Mouse (Mus musculus) hindlimb bud, embryonic 11.5 days (tissue): ENCODE measurements at regions not wholly inside any gene's neighbourhood (a gene's known extent, or its start where the extent isn't known, plus 50 kb on each side); places are given as distances from the start of the nearest gene placed in this dataset.

Experiments used
- DNase-seq: peaks from one replicate; pipeline ENCODE4 v3.0.0-alpha.2; 2012; ENCODE audit warnings: low read depth, low spot score; ENCODE audit errors: extremely low spot score

DNA sequence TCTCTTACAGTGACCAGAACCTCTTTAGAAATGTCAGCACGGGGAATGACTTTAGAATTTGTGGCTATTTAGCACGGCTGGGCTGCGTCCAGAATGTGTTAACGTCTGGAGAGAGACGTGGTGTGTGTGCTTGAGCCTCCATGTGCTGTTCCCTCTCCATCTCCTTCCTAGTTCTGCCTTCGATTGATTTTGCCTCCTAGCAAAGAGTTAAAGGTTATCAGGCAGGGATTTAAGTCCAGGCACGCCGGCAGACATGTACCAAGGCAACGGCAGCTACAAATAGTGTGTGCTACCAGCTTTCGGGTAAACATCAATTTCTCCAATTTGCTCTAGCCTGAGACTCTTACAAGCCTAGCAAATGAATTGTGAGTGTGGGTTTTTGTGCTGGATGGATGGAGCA is 285.7 kb downstream of the Icos start:
- no peak for DNase-seq

DNA sequence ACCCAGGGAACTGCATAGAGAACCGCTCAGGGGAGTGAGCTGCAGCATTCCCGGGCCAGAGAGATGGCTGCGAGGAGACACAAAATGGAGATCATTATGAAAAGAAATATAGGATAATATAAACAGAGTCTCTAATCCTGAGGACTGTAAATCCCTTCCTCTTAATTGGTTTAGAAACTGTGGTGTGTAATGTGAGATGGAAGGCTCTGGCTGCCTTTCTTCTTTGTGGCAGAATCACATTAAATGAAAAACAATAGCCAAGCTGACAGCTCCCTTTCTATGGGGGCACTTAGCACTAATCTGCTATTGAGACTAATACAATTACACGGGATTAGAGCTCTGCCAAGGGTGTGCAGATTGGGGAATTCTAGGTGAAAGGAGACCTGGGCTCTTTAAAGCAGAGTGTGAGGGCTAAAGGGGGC is 288.0 kb downstream of the Icos start:
- DNase-seq: no peak

DNA sequence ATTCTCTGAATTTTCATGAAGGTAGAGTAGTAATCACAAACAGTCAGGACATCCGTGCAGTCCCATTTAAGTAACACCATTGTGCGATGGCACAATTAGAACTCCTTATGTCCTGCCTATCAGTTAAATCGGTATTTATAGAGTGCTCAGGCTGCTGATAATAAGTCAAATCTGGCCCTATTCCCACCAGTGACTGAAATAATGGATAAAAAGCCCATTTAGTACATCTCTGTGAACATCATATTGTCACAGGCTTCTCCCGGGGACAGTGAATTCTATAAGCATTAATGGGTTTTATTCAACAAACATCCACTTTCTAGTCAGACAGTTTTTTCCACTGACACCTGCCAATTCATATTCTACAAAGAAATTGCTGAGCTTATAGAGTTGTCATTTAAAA is 296.1 kb downstream of the Icos start:
- DNase-seq: no peak

DNA sequence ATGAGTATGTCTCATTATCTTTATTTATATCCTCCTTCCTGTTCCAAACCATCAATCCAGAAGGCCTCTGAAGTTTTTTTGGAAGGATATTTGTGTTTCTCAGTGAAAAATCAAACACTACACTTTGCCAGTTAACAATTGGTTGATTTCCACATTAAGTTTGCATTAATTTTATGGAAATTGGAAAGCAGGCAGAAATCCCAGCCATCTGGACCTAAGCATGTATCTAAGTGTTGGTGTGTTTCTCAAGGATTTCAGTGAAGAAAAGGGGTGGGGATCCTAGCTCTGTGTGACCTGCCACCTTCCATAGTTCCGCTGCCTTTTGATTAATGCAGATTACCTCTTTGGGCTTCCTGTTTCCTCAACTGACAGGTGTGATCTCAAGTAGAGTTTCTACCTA is 296.5 kb downstream of the Icos start:
- DNase-seq: no peak

DNA sequence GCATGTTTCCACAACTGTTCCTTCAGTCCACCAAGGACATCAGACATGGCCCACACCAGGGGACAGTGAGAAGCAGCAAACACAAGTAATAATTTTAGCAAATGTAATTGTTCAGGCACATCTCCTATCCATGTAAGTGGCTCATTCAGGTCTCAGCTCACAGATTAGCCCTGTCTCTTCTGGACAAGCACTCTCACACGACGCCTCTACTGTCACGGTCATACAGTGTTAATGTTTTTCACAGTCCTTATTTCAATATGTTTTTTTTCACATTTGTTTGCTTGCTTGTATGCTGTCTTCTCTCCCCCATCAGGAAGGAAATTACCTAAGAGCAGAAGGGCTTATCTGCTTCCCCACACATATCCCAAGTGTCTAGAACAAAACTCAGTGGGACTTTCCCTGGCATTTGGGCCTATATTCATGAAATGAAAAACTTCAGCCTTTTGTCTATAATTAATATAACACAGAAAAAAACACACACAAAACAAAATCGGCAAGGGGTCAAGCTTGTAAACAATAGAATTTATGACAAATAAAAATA is 299.5 kb downstream of the Icos start:
- no peak for DNase-seq

DNA sequence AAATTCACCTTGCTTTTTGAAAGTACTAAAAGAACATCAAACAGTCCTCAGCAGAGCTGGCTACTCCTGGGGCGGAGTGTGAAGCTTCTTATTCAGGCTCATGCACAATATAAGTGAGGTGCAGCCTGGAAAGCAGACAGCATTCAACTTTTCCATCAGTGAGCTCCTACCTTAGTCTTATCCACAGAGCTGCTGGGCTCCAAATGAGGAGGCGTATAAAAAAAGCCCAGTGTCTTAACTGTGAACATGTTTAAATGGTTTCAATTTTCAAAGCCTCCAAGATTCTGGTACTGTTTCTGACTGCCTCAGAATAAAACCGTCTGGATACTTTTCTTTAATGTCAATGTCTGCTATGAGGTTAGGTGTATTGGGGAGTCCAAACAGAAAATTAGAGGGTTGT is 310.5 kb downstream of the Icos start:
- DNase-seq: no peak

DNA sequence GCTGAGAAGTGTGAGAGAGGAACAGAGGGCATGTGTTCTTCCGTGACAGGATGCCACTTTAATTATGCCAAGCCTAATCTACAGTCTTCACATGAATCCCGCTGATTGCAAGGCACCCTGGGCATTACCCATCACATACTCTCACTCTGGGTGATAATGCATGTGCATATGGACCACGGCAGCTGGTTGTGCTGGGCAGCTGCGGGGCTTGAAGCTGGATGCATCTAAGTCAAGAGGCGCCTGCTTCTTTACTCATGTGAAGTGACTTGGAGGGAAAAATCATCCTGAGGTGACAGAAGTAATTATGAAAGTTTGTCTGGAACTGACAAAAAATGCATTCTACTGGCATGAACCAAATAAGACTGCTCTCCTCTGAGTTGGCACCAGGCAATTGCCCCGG is 311.2 kb downstream of the Icos start:
- DNase-seq: no peak

DNA sequence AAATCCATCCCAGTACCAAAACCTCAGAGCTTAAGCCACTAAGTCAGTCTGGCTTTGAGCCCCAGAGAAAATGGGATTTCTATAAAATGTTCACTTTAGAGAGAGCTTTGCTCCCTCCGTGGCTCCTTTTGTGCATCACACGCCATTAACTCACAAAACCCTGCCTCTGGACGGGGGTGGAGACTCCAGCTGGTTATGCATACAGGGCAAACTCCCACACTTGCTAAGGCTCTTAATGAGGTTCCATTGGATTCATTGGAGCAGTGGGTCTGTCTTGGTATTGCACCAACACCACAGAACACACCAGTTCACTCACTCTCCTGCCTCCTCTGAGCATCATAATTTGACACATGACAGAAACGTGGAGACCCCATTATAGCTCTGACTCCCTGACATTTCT is 311.8 kb downstream of the Icos start:
- no peak for DNase-seq

DNA sequence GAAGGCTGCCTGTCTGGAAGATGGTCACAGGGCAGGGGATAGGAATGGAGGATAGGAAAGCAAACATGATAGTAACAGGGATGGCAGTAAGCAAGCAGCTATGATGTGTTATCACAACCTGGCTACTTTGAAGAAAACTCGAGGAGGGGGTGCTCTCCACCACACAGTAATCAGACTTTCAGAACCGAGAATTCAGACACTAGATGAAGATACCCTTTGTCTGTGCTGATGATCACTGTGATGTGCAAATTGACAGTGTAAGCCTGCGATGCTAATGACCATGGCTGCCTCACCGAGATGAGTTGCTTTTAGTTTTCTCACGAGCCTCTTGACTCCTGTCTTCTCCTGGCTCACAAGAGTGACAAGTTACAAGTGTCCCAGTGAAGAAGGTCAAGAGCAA is 315.4 kb downstream of the Icos start:
- DNase-seq: no peak

DNA sequence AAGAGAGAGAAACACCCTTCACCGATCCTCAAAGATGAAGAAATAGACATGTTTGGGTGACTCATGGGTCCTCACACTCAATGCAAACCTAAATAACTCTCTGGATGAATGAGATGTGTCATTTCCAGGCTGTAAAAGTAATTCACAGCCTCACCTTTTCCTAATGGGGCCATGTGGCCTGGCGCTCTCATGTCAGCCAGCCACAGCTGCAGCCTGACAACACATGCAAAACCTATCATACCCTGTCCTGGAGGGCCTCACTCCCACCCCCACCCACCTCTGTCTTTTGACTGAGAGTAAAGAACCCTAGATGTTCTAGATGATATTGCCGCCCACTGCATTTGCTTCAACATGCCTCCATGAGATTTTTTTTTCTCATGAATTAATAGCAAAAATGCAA is 317.5 kb downstream of the Icos start:
- peak; percentile 42 for DNase-seq

DNA sequence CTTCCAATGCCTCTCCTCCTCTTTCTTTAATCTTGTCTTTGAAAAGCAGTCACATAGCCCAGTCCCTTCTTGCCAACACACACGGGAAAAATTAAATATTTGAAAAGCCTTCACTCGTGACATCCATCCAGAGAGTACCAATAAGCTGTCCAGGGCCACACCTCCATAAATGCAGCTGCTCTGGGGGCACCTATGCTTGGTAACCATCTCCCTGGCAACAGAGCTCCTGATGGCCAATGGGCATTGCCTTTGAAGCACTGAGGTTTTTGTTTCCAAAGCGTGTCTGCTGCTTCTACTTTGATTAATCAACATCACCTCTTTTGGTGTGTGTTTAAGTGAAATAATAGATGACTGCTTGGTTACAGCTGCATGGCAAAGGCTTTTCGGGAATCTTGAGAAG is 319.1 kb downstream of the Icos start:
- DNase-seq: no peak

DNA sequence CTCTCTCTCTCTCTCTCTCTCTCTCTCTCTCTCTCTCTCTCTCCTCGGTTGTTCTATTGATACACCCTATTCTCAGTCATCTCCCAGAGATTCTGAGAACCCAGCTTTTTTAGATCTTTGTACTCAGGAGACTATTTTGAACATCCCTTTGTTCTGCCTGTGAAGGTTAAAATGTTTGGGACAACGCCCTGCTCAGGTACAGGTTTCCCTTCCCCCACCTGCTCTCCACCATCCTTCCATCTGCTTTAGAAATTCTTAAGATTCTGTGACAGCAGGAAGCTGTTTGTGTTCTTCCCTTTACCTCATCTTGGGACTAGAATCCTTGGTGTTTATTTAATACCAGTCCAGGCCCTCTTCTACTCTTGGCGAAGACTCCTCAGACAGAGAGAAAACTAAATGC is 319.6 kb downstream of the Icos start:
- DNase-seq: no peak

DNA sequence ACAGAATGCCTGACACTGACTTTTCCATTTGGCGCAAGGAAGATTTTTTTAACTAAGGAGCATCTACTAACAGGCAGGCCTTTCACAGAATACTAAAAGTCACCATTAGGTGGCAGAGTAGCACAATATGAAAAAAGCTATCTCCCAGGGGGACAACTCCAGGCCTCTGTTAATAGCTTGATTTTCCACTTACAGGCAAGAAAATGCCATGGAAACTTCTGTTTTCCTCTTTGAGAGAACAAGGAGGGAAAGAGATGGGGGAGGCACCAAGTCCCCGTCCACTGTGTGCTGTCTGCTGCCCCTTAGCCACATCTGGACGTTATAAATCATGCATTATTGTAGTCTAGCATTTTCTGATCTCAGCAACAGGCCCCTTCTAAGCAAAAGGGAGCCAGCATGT is 320.3 kb downstream of the Icos start:
- peak; percentile 75 for DNase-seq

DNA sequence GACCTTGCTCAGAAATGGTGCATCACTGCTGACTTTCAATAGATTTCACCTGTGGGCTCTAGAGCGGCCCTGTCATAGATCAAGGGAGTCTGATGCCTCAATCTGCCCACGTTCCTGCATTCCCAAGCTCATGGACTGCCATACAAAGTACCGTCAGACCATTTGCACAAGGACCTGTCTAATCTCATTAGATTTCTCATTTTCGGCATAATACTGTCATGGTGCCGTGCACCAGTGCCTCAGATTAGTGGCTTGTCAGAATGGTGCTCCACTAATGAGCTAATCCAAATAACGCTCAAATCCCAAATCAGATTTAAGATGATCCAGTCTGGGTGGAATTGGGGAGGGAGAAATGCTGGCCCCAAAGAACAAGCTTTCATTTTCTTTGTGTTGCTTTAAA is 321.1 kb downstream of the Icos start:
- DNase-seq: no peak

DNA sequence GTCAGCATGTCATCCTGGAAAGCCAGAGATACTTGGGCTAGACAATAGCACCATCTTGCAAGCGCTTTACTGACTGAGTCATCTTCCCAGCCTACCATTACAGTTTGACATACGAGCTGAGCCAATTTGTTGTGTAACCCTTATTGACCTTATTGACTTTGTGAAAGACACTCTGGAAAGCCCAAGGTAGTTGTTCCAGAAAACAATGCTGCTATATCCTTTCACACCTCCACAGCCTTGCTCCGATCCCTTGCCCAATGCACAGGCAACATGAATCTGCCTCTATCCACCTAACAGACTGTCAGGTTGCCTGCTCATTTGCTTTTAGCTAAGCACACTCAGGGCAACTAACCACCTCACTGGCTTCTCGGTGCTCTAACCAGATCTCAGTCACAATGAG is 322.8 kb downstream of the Icos start:
- no peak for DNase-seq

DNA sequence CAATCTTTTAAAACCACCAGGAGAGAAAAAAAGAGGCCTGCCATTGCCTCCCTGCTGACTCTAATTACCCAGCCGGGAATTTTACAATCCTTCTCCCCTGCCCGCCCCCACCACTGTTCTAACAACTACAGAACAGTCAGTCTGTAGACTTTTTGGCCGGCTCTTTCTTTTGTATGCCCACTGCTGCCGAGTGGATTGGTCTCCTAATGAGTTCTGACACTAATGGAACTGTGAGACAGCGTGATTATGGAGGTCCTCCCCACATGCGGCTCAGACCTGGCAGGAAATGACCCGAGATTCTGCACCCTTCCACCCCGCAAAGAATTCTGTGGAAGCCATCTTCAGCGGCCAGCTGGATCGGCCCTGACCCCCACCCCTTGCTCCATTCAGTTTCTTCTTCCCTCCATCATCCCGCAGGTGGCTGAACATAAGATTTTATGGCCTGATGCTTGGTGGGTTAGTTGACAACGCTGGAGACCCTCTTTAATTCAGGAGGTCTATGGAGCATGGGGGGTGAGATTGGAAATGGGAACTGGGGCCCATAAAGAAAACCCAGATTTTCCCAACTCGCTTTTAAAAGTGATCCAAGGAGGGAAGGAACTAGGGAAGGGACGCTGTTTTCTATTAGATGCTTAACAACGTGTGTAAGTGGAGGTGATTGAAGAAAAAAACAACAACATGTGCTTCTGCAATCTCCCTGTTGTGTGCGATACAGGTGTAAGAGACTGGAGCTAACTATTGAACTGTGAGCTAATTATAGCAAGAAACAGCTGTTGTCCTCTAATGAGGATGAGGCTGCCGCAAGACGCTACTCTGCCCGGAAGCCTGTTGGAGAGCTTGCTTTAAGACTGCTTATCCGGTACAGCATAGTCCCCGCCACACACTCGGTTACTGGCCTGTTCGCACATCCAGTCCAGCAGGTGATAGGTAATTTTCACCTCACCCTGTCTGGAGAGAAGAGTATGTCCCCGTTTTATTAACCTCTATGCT is 323.6 kb downstream of the Icos start:
- DNase-seq: peak; percentile 58

DNA sequence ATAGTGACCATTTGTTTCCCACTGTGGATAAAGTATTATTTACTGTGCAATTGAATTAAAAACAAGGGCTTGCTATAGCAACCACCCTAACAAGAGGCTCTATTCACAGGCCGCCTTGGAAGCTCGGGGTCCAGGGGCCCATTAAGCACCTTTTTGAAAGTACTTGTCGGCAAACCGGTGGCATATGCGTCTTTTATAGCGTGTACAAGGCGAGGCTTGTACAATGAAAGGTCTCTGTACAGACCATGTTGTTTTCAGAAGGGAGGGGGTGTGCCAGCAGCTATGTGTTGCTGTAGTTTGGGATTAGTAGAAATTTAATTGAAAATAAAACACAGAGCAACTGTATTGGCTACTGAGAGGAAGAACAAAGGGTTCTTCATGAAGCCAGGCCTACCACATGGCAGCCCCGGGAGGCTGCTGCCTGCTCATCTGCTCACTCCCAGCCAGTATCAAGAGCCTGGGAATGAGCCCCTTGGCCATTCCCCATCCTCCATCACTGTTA is 324.9 kb downstream of the Icos start:
- DNase-seq: no peak

DNA sequence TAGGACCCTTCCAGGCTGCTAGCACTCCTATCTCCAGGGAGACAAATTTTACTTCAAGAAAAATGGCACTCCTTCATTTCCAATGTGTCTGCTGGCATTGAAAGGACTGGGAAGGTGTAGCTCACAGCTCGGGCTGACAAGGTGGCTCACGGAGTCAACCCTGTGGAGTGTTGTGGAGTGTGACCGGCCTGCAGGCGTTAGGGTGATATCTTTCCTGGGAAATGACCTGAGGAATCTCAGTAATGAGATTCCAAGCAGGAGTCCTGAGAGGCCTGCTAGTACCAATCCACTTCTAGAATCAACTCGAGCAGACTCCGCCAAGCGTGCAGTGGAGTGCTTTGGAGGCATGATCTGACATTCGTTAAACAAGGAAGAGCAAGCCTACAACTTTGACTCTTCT is 328.6 kb downstream of the Icos start:
- DNase-seq: no peak

DNA sequence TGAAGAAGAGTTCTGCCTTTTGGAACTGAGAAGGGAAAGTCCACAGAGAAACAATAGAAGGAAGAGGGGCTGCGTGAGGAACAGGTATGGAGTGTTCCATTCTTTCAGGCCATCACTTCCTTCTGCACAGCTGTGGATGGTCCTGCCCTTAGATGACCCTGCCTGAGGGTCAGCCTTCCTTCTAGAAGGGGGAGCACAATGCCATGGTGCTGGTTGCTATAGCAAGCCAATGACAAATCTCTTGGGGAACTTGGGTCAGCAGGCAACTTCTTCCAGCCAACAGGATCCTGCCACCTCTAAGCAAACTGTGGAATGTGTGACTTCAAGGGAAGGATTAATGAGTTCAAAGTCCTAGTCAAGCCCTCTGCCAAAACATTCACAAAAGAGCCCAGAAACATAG is 329.1 kb upstream of the Pard3b start:
- DNase-seq: no peak

DNA sequence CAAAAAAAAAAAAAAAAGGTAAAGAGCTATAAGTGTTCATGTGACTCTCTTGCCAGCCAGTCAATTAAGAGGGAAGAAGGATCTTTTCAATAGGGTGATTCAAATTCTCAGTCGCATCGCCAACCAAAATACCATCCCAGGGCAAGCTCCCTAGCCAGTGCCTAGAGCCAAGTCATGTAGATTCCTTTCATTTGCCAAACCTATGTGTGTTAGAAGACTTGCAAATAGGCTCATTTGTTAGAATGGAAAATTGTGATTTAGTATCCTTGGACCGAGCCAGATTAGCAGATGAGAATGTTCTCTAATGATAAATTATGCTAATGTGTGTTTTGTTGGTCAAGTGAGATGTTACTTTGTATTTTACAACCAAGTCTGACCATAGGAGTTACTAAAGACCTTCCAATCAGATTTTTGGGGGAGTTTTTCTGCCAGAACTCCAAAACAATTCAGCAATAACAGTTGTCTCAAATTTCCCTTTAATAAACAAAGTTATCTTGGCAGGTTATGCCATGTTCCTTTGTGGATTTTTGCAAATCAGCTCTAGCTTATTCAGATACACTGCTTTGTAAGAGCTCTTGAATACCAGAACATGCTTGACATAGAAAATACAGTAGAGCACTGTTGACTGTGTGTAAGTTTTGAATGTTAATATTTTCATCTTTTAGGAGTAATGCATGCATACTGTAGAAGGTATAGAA is 328.4 kb upstream of the Pard3b start:
- no peak for DNase-seq

DNA sequence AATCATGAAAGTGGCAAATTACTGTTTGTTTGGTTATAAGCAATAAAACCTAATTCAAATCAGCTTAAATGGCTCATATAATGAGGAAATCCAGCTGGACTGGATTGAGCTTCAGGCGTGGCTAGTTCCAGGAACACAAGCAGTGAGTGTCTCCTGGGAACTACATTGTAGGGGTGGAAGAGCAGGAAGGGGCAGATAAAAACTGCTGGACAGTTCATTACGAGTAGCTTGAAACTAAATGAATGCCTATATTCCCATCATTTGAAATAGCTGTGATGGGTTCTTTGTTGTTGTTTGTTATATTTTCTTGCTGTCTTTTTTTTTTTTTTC is 327.9 kb upstream of the Pard3b start:
- no peak for DNase-seq

DNA sequence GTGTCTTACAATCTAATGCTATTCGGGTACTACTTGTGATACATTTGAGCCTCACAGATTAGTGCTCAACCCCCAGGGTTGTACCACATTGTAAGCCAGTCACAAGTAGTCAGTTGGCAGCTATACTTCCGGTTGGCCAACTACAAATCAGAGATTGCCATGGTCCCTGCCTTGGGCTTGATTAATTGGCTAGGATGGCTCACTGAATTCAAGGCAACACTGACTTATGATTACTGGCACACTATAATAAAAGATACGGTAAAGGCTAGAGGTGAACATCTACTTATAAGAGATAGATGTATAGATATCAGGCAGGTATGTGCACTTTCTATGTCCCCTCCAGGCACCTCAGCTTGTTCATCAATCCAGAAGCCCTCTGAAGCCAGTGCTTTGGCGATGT is 325.4 kb upstream of the Pard3b start:
- DNase-seq: no peak
